Mouse (Mus musculus): Measurements from ENCODE around the gene Top2a.
"Not testable (repeated sequence)": the region's sequence is repeated elsewhere in the genome, so short reads cannot be mapped to it uniquely, and the experiment has no call there.

The Top2a gene

GRCm38 (mm10) chr11:99040346-99040974, 16.5 kb upstream of the Top2a start:
- peak; percentile 48 to 63 for DNase-seq

GRCm38 (mm10) chr11:99039782-99040181, 15.8 kb upstream of the Top2a start:
- peak; percentile 86 to 89 for DNase-seq

- no peak for DNase-seq
These were observed 12.3 kb upstream of the Top2a start for GRCm38 (mm10) chr11:99036254-99036653.

- DNase-seq = no peak
These were observed 11.4 kb upstream of the Top2a start for GRCm38 (mm10) chr11:99035350-99035749.

GRCm38 (mm10) chr11:99026899-99027440, 3.0 kb upstream of the Top2a start:
- DNase-seq = no peak

GRCm38 (mm10) chr11:99025878-99026277, 1.9 kb upstream of the Top2a start:
- DNase-seq = no peak

- DNase-seq = peak in 1 of 2 experiments; percentile 8
These were observed 612 bp upstream of the Top2a start for GRCm38 (mm10) chr11:99024468-99025134.

GRCm38 (mm10) chr11:99023094-99023493, 895 bp downstream of the Top2a start:
- no peak for DNase-seq

- no peak for DNase-seq
These were observed 1.5 kb downstream of the Top2a start for GRCm38 (mm10) chr11:99022384-99022933.

GRCm38 (mm10) chr11:99019844-99020243, 4.1 kb downstream of the Top2a start:
- no peak for DNase-seq

GRCm38 (mm10) chr11:99013856-99014255, 10.1 kb downstream of the Top2a start:
- no peak for DNase-seq

- DNase-seq = no peak
These were observed 13.3 kb downstream of the Top2a start for GRCm38 (mm10) chr11:99010706-99011105.

GRCm38 (mm10) chr11:99010124-99010523, 13.9 kb downstream of the Top2a start:
- DNase-seq = no peak

GRCm38 (mm10) chr11:99006788-99007187, 17.2 kb downstream of the Top2a start:
- DNase-seq = no peak

GRCm38 (mm10) chr11:98999243-98999642, 24.7 kb downstream of the Top2a start:
- no peak for DNase-seq

GRCm38 (mm10) chr11:98998776-98999175, 25.2 kb downstream of the Top2a start:
- DNase-seq = no peak

- DNase-seq = no peak
These were observed 26.3 kb downstream of the Top2a start for GRCm38 (mm10) chr11:98997659-98998058.

- DNase-seq = no peak
These were observed 28.0 kb downstream of the Top2a start for GRCm38 (mm10) chr11:98995987-98996386.

GRCm38 (mm10) chr11:98990866-98991265, 33.1 kb downstream of the Top2a start:
- DNase-seq = no peak

- DNase-seq = not testable (repeated sequence)
These were observed 35.7 kb downstream of the Top2a start for GRCm38 (mm10) chr11:98988260-98988659.

GRCm38 (mm10) chr11:98985542-98985941, 38.4 kb downstream of the Top2a start:
- no peak for DNase-seq

GRCm38 (mm10) chr11:98983551-98983950, 40.4 kb downstream of the Top2a start:
- no peak for DNase-seq

- no peak for DNase-seq
These were observed 41.2 kb downstream of the Top2a start, which contains the start of gene Gjd3 for GRCm38 (mm10) chr11:98982773-98983133. Gene Gjd3 (minus strand): TSS chr11:98983016.

Measured in cerebellum, postnatal 14 days (tissue).